Mouse (Mus musculus) kidney, adult 2 months (tissue): ENCODE results near the gene Kdm5b.

Source experiments
- CTCF ChIP-seq: fragments of 200-500 bp; conservative IDR thresholded peaks from 2 replicates; pipeline ENCODE4 v1.5.1; 2011; ENCODE audit warnings: low read depth, mild to moderate bottlenecking, control low read depth, low read length, moderate library complexity, mixed read lengths; ENCODE audit not compliant: insufficient read depth, insufficient read length
- POLR2A ChIP-seq: fragments of 200-500 bp; IDR thresholded peaks from one replicate; pipeline ENCODE4 v1.6.1; 2011; ENCODE audit warnings: low read depth, low read length, control low read depth

GRCm38 (mm10) chr1:134515891-134516290 lies 44.1 kb upstream of the Kdm5b start:
- no peak for TF ChIP-seq CTCF
- TF ChIP-seq POLR2A = no peak
